Mouse (Mus musculus) lung, embryonic 16.5 days (tissue): Measurements from ENCODE around the gene Pank2. TPM values are rescaled to one million over a fixed set of nuclear protein-coding genes. Genes with fewer than 3 reads are reported as not detected.
"Not testable (repeated sequence)": the region's sequence is repeated elsewhere in the genome, so short reads cannot be mapped to it uniquely, and the experiment has no call there.

Source experiments
- ATAC-seq: fragments of 200-750 bp; cut with Nextera tagmentation; 2 replicates; pipeline ENCODE4 v1.8.0; 2017; ENCODE audit warnings: low read depth, mild to moderate bottlenecking, moderate library complexity
- H3K27ac ChIP-seq: fragments of 300-500 bp; sonication (generic); 2 replicates; pipeline ENCODE4 v1.5.1; 2014; ENCODE audit warnings: mild to moderate bottlenecking, control low read depth, low read length
- H3K27me3 ChIP-seq: fragments of 300-500 bp; sonication (generic); 2 replicates; pipeline ENCODE4 v1.6.1; 2014; ENCODE audit warnings: low read depth, low read length, mixed read lengths; ENCODE audit not compliant: control insufficient read depth, insufficient read depth
- H3K36me3 ChIP-seq: fragments of 300-500 bp; sonication (generic); 2 replicates; pipeline ENCODE4 v1.6.1; 2014; ENCODE audit warnings: low read length; ENCODE audit not compliant: control insufficient read depth, insufficient read depth
- H3K4me1 ChIP-seq: fragments of 300-500 bp; sonication (generic); replicated peaks from 2 replicates; pipeline ENCODE4 v1.6.1; 2014; ENCODE audit warnings: low read length, mixed read lengths; ENCODE audit not compliant: control insufficient read depth, insufficient read depth
- H3K4me2 ChIP-seq: fragments of 300-500 bp; sonication (generic); 2 replicates; pipeline ENCODE4 v1.6.1; 2014; ENCODE audit warnings: low read depth, low read length, control low read depth
- H3K4me3 ChIP-seq: fragments of 300-500 bp; sonication (generic); 2 replicates; pipeline ENCODE4 v1.5.1; 2014; ENCODE audit warnings: mild to moderate bottlenecking, low read length, control low read depth
- H3K9ac ChIP-seq: fragments of 300-500 bp; sonication (generic); 2 replicates; pipeline ENCODE4 v1.6.1; 2014; ENCODE audit warnings: low read length, control low read depth
- H3K9me3 ChIP-seq: fragments of 300-500 bp; sonication (generic); 2 replicates; pipeline ENCODE4 v1.6.1; 2016; ENCODE audit warnings: low read length; ENCODE audit not compliant: control insufficient read depth
- WGBS: fragments of 180-500 bp; shearing (Covaris S2); extraction: QIAGEN DNeasy Blood & Tissue Kit; methylation state at CpG from one replicate; pipeline ENCODE4 v1.1.7; 2014; 5-methylcytosine and 5-hydroxymethylcytosine counted together
- polyA plus RNA-seq: library from polyadenylated mRNA; unstranded; fragments of >200 nt; fragmentation: Nextera tagmentation; extraction: Ambion mirVana; gene quantifications from 2 replicates; pipeline ENCODE4 v1.2.1, GENCODE M21; 2015

The Pank2 gene
- 24.5 and 28.4 TPM in 2 replicates for polyA plus RNA-seq

DNA sequence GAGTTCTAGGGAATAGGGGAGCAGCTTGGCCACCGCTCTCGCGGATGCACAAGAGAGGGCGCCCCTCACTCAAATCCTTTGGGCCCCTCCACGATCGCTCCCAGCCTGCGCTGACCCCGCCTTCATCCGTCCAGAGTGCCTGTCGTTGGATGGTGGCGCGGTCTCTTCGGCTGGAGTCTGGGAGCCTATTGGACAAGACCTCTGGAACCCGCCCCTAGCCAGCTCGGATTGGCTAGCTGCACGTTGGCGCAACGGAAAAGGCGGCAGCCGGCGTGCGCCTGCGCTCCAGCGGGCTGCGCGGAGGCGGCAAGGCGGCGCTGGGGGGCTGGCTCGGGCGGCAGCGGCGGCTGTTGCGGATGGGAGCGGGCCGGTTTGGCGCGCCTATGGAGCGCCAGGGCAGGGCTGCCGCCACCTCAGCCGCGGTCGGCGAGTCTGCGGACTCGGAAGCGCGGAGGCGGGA lies at the start of gene Pank2:
TSS of gene Pank2 (plus strand) at position 283 of the 460 bp plus-strand sequence.
- peak within 1 kb of the TSS; percentile 100 for H3K27ac ChIP-seq
- peak within 1 kb of the TSS; percentile 81 for H3K4me2 ChIP-seq
- peak within 1 kb of the TSS; percentile 96 for H3K9ac ChIP-seq
- peak; percentile 99 for ATAC-seq
- H3K9me3 ChIP-seq, result no peaks in the 10 kb centered on the region
- H3K36me3 ChIP-seq, result no peaks in the 10 kb centered on the region
- no peaks in the 10 kb centered on the region for H3K27me3 ChIP-seq
- peaks cover 24% of the 10 kb centered on the region for H3K4me1 ChIP-seq
- H3K4me3 ChIP-seq, result peak within 1 kb of the TSS; percentile 88
- under 1% methylated on average over 46 of the region's 49 CpGs for WGBS

DNA sequence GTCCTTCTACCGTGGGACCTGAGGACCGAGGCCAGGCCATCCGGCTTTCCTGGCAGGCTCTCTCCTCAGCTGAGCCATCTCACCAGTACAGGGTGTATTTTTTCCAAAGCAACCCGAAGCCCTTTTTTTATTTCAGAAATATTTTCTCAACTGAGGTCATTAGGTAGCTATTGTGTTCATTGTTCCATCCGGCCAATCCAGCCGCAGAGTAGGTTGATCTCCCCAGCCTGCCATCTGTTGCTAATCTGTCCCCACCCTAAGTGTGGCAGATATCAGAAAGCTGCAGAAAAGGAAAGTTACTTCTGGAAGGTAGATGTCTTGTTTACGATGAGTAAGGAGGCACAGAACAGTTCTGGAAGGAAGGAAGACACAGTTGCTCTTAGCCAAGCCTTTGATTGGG lies 48.5 kb upstream of the Pank2 start:
- Histone ChIP-seq H3K4me2 (no peak overlapping the region), H3K9me3 (no peaks in the 10 kb centered on the region), H3K27me3 (no peaks in the 10 kb centered on the region), H3K36me3 (peaks cover 2% of the 10 kb centered on the region; the same call in 1 of the 2 replicates), H3K4me3 (no peak overlapping the region), H3K27ac (no peak overlapping the region), H3K9ac (no peak overlapping the region), H3K4me1 (peaks cover 15% of the 10 kb centered on the region)
- no peak for ATAC-seq
- 87% methylated on average over 7 of the region's 7 CpGs for WGBS

DNA sequence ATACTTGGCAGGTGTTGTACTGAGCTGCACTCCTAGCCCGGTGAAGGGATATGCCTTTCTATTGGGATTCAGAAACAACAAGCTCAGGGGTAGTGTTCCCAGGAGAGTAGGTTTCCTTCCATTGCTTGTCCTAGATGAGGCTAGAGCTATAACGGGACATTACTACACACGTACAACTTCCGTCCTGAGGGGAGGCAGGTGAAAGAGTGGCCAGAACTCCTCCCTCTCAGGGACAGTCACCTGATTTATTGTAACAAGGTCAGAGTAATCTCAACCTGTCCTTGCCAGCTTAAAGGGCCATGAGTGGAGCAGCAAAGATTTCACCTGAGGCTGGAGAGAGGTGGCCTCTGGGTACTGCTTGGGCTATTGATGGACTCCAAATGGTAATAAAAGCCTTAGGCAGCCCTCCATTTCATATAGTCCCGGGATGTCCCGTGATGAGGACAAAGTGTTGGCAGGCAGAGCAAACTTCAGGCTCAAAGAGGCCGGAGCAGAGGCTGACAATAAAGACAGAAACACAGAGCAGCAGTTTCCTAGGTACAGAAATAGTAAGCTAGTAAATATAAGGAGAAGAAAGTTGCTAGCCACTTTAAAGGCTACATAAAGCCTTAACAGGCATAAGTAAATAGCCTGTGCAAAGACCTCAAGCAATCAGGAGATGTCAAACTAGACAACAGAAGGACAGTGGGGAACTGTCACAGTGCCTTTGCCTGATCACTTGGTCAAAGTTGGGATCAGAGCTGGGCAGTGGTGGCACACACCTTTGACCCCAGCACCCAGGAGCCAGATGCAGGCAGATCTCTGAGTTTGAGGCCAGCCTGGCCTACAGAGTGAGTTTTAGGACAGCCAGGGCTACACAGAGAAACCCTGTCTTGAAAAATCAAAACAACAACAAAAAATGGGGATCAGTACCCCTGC lies 46.1 kb upstream of the Pank2 start:
- H3K9me3 ChIP-seq, result no peaks in the 10 kb centered on the region
- H3K27ac ChIP-seq, result no peak overlapping the region
- H3K4me2 ChIP-seq, result no peak overlapping the region
- WGBS, result 81% methylated on average over 7 of the region's 7 CpGs
- H3K36me3 ChIP-seq, result peaks cover 2% of the 10 kb centered on the region; the same call in 1 of the 2 replicates
- ATAC-seq, result no peak
- H3K4me1 ChIP-seq, result peaks cover 5% of the 10 kb centered on the region
- no peak overlapping the region for H3K9ac ChIP-seq
- H3K27me3 ChIP-seq, result no peaks in the 10 kb centered on the region
- no peak overlapping the region for H3K4me3 ChIP-seq

DNA sequence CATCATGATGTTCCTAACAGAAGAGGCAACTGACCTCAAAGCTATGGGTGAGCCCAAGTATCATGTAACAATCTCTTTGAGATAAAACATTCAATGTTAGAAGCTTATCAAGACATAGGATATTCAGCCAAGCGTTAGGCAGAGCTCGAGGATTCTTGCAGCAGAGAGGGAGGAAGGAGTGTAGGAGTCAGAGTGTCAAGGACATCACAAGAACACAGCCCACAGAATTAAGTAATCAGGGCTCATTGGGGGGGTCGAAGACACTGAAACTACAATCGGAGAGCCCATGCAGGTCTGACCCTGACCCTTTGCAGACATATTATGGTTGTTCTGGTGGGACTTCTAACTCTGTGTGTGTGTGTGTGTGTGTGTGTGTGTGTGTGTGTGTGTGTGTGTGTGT lies 42.3 kb upstream of the Pank2 start:
- H3K36me3 ChIP-seq, result no peaks in the 10 kb centered on the region
- H3K4me2 ChIP-seq, result no peak overlapping the region
- WGBS, result 56% methylated on average over 4 of the region's 4 CpGs
- no peak overlapping the region for H3K4me3 ChIP-seq
- no peak overlapping the region for H3K9ac ChIP-seq
- H3K27ac ChIP-seq, result no peak overlapping the region
- no peaks in the 10 kb centered on the region for H3K4me1 ChIP-seq
- H3K9me3 ChIP-seq, result no peaks in the 10 kb centered on the region
- H3K27me3 ChIP-seq, result no peaks in the 10 kb centered on the region
- ATAC-seq, result no peak

DNA sequence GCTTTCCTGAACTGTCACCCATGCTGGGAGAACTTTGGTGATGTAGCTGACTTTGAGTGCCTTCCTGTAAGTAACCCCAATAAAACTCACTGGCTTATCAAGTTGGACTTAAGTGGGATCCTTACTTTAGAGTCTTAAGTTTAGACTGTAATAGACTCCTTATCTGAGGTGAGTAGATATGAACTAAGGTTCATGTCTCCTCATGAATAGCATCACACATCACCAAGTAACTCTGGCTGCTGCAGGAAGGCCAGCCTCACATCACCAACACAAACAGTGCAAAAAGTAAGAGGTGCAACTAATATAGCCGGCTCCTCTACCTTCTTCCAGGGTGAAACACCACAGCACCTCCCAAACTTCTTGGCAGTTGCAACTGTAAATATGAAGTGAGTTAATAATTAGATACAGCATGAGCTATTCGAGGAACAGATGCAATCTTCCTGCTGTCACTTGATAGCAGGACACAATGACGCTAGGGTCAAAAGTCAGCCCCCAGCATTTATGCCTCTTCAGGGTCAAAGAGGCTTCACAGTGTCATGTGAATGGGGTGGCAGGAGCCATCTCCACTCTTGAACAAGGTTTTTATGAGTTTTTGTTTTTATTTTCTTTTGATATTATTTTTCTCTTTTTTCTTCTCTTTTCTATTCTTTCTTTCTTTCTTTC lies 40.3 kb upstream of the Pank2 start:
- Histone ChIP-seq H3K9me3 (no peaks in the 10 kb centered on the region), H3K27me3 (no peaks in the 10 kb centered on the region), H3K4me2 (no peak overlapping the region), H3K4me3 (no peak overlapping the region), H3K27ac (no peak overlapping the region), H3K36me3 (no peaks in the 10 kb centered on the region), H3K4me1 (no peaks in the 10 kb centered on the region), H3K9ac (no peak overlapping the region)
- 53% methylated on average over 3 of the region's 3 CpGs for WGBS
- no peak for ATAC-seq

DNA sequence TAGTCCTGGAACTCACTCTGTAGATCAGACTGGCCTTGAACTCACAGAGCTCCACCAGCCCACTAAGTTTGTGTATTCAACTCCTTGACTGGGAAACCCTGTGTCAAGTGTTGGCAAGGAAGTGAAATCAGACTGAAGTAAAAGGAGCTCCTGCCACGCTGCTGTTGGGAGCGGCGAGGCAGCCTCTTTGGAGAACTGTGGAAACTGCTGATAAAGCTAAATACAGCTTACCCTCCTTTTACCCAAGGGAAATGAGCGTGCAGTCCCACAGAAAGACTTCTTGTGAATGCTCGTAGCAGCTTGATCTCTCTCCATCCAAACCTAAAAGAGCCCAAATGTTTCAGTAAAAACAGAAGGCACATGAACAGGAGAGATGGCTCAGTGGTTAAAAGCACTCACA lies 39.7 kb upstream of the Pank2 start:
- H3K27me3 ChIP-seq, result no peaks in the 10 kb centered on the region
- no peaks in the 10 kb centered on the region for H3K9me3 ChIP-seq
- no peak overlapping the region for H3K4me3 ChIP-seq
- H3K4me2 ChIP-seq, result no peak overlapping the region
- ATAC-seq, result no peak
- no peak overlapping the region for H3K27ac ChIP-seq
- H3K36me3 ChIP-seq, result no peaks in the 10 kb centered on the region
- no peaks in the 10 kb centered on the region for H3K4me1 ChIP-seq
- 31% methylated on average over 5 of the region's 5 CpGs for WGBS
- no peak overlapping the region for H3K9ac ChIP-seq

DNA sequence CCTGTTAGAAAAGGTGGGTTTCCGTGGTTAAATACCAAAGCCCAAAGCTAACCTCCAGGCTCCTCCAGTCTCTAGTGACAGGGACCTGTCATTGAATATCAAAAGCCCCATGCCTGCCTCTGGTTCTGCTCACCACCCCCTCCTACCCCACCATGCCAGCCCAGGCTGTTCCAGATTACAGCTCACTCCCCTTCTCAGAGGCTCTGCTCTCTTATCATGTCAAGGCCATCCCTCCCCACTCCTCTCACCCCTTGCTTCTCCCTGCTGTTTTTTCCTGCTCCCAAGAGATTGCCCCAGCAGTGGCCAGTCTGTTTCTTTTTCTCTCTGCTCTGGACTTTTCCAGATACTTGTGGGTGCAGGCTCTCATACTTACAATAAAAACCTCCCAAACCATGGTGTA lies 38.7 kb upstream of the Pank2 start:
- H3K9me3 ChIP-seq, result no peaks in the 10 kb centered on the region
- H3K4me2 ChIP-seq, result no peak overlapping the region
- H3K36me3 ChIP-seq, result no peaks in the 10 kb centered on the region
- WGBS, result 62% methylated on average over 1 of the region's 1 CpGs
- H3K27ac ChIP-seq, result no peak overlapping the region
- no peak overlapping the region for H3K4me3 ChIP-seq
- no peak for ATAC-seq
- H3K4me1 ChIP-seq, result no peaks in the 10 kb centered on the region
- H3K9ac ChIP-seq, result no peak overlapping the region
- H3K27me3 ChIP-seq, result no peaks in the 10 kb centered on the region

DNA sequence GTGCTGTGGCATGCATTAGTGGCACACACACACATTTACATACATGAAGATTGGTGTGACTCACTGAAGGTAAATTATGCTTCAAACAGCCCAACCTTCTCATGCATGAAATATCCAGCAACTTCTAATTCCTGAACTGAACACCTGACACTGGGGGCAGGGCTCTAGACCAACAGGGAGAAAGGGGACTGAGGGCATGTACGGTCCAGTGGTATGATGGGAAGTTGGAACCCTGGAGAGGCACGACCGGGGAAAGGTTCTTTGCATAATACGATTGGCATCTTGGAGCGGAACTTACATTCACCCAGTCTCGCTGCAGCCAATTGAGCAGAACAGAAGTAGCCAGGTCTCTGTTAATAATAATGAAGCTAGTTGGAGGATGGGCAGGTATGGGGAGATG lies 37.1 kb upstream of the Pank2 start:
- ATAC-seq, result no peak
- Histone ChIP-seq H3K4me1 (no peaks in the 10 kb centered on the region), H3K4me3 (no peak overlapping the region), H3K4me2 (no peak overlapping the region), H3K27me3 (no peaks in the 10 kb centered on the region), H3K27ac (no peak overlapping the region), H3K9me3 (no peaks in the 10 kb centered on the region), H3K36me3 (no peaks in the 10 kb centered on the region), H3K9ac (no peak overlapping the region)
- 90% methylated on average over 6 of the region's 6 CpGs for WGBS

DNA sequence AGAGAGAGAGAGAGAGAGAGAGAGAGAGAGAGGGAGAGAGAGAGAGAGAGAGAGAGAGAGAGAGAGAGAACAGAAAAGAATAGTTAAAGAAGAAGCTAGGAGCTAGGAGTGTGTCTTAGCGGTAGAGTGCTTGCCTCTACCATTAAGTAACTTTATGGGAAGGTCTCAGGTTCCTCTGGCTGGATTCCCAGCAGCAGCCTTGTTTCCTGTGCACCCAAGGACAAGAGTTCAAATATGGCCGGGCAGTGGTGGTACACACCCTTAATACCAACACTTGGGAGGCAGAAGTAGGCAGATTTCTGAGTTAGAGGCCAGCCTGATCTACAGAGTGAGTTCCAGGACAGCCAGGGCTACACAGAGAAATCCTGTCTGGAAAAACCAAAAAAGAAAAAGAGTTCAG lies 35.6 kb upstream of the Pank2 start:
- 44% methylated on average over 2 of the region's 2 CpGs for WGBS
- not testable (repeated sequence) for ATAC-seq, H3K4me2 ChIP-seq, H3K27ac ChIP-seq, H3K27me3 ChIP-seq, H3K9me3 ChIP-seq, H3K4me3 ChIP-seq, H3K9ac ChIP-seq, H3K36me3 ChIP-seq, H3K4me1 ChIP-seq
